Mouse (Mus musculus): ENCODE measurements around the gene Zfp961.
"Not testable (repeated sequence)": the region's sequence is repeated elsewhere in the genome, so short reads cannot be mapped to it uniquely, and the experiment has no call there.

Gene Zfp961

GRCm38 (mm10) chr8:72002942-72003341 is 52.1 kb downstream of the Zfp961 start:
- in situ Hi-C loops (cut with MboI; ENCODE audit: low pct_unique_long_range_greater_than_20kb in 1 of 2, low sequenced_read_pairs in 2 of 2, unreplicated experiment in 1 of 2), result no loop called here

- in situ Hi-C loops (cut with MboI; ENCODE audit: low pct_unique_long_range_greater_than_20kb in 1 of 2, low sequenced_read_pairs in 2 of 2, unreplicated experiment in 1 of 2), result no loop called here
Observed at GRCm38 (mm10) chr8:72005912-72006311, 55.1 kb downstream of the Zfp961 start.

- in situ Hi-C loops (cut with MboI; ENCODE audit: low pct_unique_long_range_greater_than_20kb in 1 of 2, low sequenced_read_pairs in 2 of 2, unreplicated experiment in 1 of 2), result no loop called here
Observed at GRCm38 (mm10) chr8:72006763-72007162, 55.9 kb downstream of the Zfp961 start.

GRCm38 (mm10) chr8:72008134-72008641 is 57.4 kb downstream of the Zfp961 start:
- in situ Hi-C loops (cut with MboI; ENCODE audit: low pct_unique_long_range_greater_than_20kb in 1 of 2, low sequenced_read_pairs in 2 of 2, unreplicated experiment in 1 of 2), result no loop called here

DNA sequence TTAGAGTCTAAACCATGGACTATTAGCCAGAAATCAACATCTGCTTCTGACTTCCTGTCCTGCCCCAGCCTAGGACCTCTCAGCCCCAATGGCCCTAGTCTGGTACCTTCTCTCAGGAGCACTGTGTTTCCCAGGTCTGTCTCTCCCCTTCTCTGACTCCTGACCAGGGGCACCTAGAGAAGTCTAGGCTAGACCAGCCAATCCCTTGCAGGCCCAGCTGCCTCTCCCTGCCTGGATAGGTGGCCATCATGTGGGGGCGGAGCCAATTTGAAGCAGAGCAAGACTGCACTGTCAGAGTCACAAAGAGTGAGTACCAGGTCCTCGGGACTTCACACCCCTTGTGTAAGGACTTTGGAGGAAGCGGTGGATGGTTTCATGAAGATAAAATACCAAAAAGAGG is 58.6 kb downstream of the Zfp961 start, which contains the start of gene Cyp4f18:
Gene Cyp4f18 (minus strand): TSS at position 154 of the 400 bp plus-strand sequence.
- in situ Hi-C loops (cut with MboI; ENCODE audit: low pct_unique_long_range_greater_than_20kb in 1 of 2, low sequenced_read_pairs in 2 of 2, unreplicated experiment in 1 of 2), result no loop called here

- in situ Hi-C loops (cut with MboI; ENCODE audit: low pct_unique_long_range_greater_than_20kb in 1 of 2, low sequenced_read_pairs in 2 of 2, unreplicated experiment in 1 of 2), result loop anchor here in 1 of 2 experiments (10.0 kb wide), 1 partner anchor 51 kb away; no protein-coding TSS in a partner anchor
Observed at GRCm38 (mm10) chr8:72013506-72014228, 62.8 kb downstream of the Zfp961 start.

DNA sequence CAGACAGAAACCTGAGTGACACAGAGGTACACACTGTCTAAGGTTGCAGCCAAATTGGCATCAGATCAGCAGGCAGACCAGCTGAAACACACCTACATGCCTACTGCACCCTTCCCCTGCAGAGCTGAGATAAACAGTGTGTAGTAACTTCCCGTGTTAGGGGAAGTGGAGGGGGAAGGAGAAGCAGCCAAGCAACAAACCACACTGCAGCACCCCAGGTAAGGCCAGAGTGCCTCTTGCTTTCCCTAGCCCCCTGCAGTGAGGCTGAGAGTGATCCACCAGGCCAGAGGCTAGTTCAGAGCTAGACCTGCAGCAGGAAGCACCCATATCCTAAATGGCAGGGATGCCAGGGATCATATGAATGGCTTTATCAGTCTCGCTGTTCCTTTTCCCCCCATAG is 66.5 kb downstream of the Zfp961 start:
- in situ Hi-C loops (cut with MboI; ENCODE audit: low pct_unique_long_range_greater_than_20kb in 1 of 2, low sequenced_read_pairs in 2 of 2, unreplicated experiment in 1 of 2), result loop anchor here (5.0 to 10.0 kb wide), 2 partner anchors 47 to 50 kb away; no protein-coding TSS in a partner anchor

DNA sequence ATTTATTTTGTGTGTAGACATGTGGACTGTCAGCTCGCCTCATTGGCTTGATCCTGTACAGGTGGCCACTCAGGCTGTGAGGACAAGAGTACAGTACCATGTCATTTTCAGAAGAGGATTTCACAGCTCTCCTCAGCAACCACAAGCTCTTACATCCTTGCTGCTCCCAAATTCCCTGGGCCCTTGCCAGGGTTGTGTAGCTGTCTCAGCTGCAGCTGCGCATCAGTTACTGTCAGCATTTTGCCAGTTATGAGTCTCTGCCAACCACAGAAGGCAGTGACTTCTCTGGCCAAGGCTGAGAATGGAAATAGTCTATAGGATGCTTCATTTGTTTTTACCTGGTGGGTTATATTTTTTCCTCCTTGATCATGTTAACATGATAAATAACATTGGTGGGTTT is 67.3 kb downstream of the Zfp961 start:
- in situ Hi-C loops (cut with MboI; ENCODE audit: low pct_unique_long_range_greater_than_20kb in 1 of 2, low sequenced_read_pairs in 2 of 2, unreplicated experiment in 1 of 2), result loop anchor here (5.0 to 10.0 kb wide), 2 partner anchors 47 to 49 kb away; no protein-coding TSS in a partner anchor

DNA sequence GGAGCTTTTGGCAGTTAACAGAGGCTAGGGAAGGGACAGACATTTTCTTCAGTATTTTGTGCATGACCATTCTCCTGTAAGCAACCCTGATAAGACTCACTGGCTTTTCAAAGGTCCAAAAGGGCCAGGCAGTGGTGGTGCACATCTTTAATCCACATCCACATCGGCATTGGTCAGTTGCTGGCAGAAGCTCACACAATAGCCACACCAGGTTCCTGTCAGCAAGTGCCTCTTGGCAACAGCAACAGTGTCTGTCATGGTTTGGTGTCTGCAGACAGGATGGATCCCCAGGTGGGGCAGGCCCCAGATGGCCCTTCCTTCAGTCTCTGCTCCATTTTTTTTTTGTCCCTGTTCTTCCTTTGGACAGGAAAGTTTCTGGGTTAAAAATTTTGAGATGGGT is 68.2 kb downstream of the Zfp961 start:
- in situ Hi-C loops (cut with MboI; ENCODE audit: low pct_unique_long_range_greater_than_20kb in 1 of 2, low sequenced_read_pairs in 2 of 2, unreplicated experiment in 1 of 2), result loop anchor here (5.0 to 10.0 kb wide), 2 partner anchors 46 to 48 kb away; no protein-coding TSS in a partner anchor

GRCm38 (mm10) chr8:72019816-72020215 is 69.0 kb downstream of the Zfp961 start:
- in situ Hi-C loops (cut with MboI; ENCODE audit: low pct_unique_long_range_greater_than_20kb in 1 of 2, low sequenced_read_pairs in 2 of 2, unreplicated experiment in 1 of 2), result loop anchor here (5.0 to 10.0 kb wide), 2 partner anchors 45 to 47 kb away; no protein-coding TSS in a partner anchor

- in situ Hi-C loops (cut with MboI; ENCODE audit: low pct_unique_long_range_greater_than_20kb in 1 of 2, low sequenced_read_pairs in 2 of 2, unreplicated experiment in 1 of 2), result not testable (repeated sequence)
Observed at GRCm38 (mm10) chr8:72024886-72025285, 74.0 kb downstream of the Zfp961 start.

DNA sequence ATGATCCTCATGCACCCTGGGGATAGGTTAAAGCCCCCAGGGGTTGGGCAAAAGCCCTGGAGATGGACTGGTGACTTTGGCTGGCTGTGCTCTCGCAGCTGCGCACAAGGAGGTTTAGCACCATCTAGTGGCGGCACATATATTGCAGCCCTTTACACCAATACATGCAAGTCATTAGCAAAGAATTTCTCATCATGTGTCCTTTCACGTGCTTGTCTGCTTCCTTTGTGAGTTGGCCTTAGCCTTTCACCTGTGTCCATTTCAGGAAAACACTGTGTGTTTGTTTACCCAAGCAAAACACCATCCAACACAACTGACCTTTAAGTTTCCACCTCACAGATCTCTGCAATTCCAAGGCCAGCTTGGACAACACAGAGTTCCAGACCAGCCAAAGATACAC is 82.1 kb downstream of the Zfp961 start:
- in situ Hi-C loops (cut with MboI; ENCODE audit: low pct_unique_long_range_greater_than_20kb in 1 of 2, low sequenced_read_pairs in 2 of 2, unreplicated experiment in 1 of 2), result not testable (repeated sequence)

GRCm38 (mm10) chr8:72040918-72041317 is 90.1 kb downstream of the Zfp961 start, which contains the start of gene Olfr372:
TSS of gene Olfr372 (plus strand) at chr8:72041218.
- in situ Hi-C loops (cut with MboI; ENCODE audit: low pct_unique_long_range_greater_than_20kb in 1 of 2, low sequenced_read_pairs in 2 of 2, unreplicated experiment in 1 of 2), result loop anchor here in 1 of 2 experiments (10.0 kb wide), 1 partner anchor 54 kb away; no protein-coding TSS in a partner anchor

DNA sequence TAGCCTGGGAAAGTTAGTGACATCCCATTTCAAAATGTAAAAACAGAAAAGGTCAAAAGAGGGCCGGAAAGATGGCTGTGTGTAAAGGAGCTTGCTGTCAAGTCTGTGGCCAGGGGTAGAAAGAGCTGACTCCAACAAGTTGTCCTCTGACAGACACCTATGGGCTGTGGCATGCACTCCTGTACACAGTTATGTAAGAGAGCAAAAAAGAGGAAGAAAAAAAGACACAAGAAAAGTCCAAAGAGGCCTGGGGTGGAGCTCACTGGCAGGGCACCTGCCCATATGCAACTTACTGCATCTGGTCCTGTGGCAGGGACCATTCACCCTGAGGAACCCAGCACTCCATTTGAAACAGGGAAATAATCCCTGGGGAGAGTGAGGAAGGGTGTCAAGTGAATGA is 91.7 kb downstream of the Zfp961 start:
- in situ Hi-C loops (cut with MboI; ENCODE audit: low pct_unique_long_range_greater_than_20kb in 1 of 2, low sequenced_read_pairs in 2 of 2, unreplicated experiment in 1 of 2), result loop anchor here in 1 of 2 experiments (10.0 kb wide), 1 partner anchor 52 kb away; no protein-coding TSS in a partner anchor

Measured in mouse embryonic stem cell (cell line).